Mouse (Mus musculus) splenic B cell, adult 2 months (primary cell): ENCODE results near the gene Bend4.

Experiments
- DNase-seq: peaks from one replicate; pipeline ENCODE4 v3.0.0-alpha.2; 2011; ENCODE audit warnings: low read depth, low spot score
- H3K27me3 ChIP-seq: 2 replicates; pipeline ENCODE4 v1.6.1; 2012; ENCODE audit warnings: mild to moderate bottlenecking, low read length, moderate library complexity, mixed read lengths; ENCODE audit not compliant: control insufficient read depth, poor library complexity, insufficient read depth, severe bottlenecking
- H3K36me3 ChIP-seq: 2 replicates; pipeline ENCODE4 v1.6.1; 2012; ENCODE audit warnings: mild to moderate bottlenecking, low read length, moderate library complexity, mixed read lengths; ENCODE audit not compliant: control insufficient read depth, poor library complexity, insufficient read depth, severe bottlenecking

Bend4 gene

GRCm38 (mm10) chr5:67399876-67400607 is 28.1 kb downstream of the Bend4 start:
- Histone ChIP-seq H3K27me3 (no peaks in the 10 kb centered on the region), H3K36me3 (no peaks in the 10 kb centered on the region)
- DNase-seq = no peak

- Histone ChIP-seq H3K36me3 (no peaks in the 10 kb centered on the region), H3K27me3 (no peaks in the 10 kb centered on the region)
- no peak for DNase-seq
These were observed 30.9 kb downstream of the Bend4 start for GRCm38 (mm10) chr5:67397186-67397585.

- DNase-seq = peak; percentile 30
- Histone ChIP-seq H3K27me3 (no peaks in the 10 kb centered on the region), H3K36me3 (no peaks in the 10 kb centered on the region)
These were observed 32.8 kb downstream of the Bend4 start for GRCm38 (mm10) chr5:67395211-67395851.

GRCm38 (mm10) chr5:67393951-67394350 is 34.2 kb downstream of the Bend4 start:
- Histone ChIP-seq H3K27me3 (no peaks in the 10 kb centered on the region), H3K36me3 (no peaks in the 10 kb centered on the region)
- DNase-seq = peak; percentile 34

GRCm38 (mm10) chr5:67382556-67382955 is 45.6 kb downstream of the Bend4 start:
- DNase-seq = no peak
- Histone ChIP-seq H3K36me3 (no peaks in the 10 kb centered on the region), H3K27me3 (no peaks in the 10 kb centered on the region)

- no peaks in the 10 kb centered on the region for H3K36me3 ChIP-seq
- DNase-seq = no peak
- H3K27me3 ChIP-seq = no peaks in the 10 kb centered on the region
These were observed 46.4 kb downstream of the Bend4 start for GRCm38 (mm10) chr5:67381690-67382089.

GRCm38 (mm10) chr5:67377044-67377621 is 51.0 kb downstream of the Bend4 start:
- no peak for DNase-seq
- H3K36me3 ChIP-seq = no peaks in the 10 kb centered on the region
- no peaks in the 10 kb centered on the region for H3K27me3 ChIP-seq

GRCm38 (mm10) chr5:67362931-67363330 is 65.2 kb downstream of the Bend4 start:
- DNase-seq = no peak
- Histone ChIP-seq H3K27me3 (no peaks in the 10 kb centered on the region), H3K36me3 (no peaks in the 10 kb centered on the region)

GRCm38 (mm10) chr5:67362316-67362715 is 65.8 kb downstream of the Bend4 start:
- Histone ChIP-seq H3K27me3 (no peaks in the 10 kb centered on the region), H3K36me3 (no peaks in the 10 kb centered on the region)
- DNase-seq = no peak

GRCm38 (mm10) chr5:67348949-67349348 is 79.2 kb downstream of the Bend4 start:
- Histone ChIP-seq H3K27me3 (no peaks in the 10 kb centered on the region), H3K36me3 (peaks cover 11% of the 10 kb centered on the region)
- DNase-seq = no peak

GRCm38 (mm10) chr5:67347060-67347459 is 81.0 kb downstream of the Bend4 start:
- Histone ChIP-seq H3K27me3 (no peaks in the 10 kb centered on the region), H3K36me3 (peaks cover 15% of the 10 kb centered on the region)
- no peak for DNase-seq
